Mouse (Mus musculus): ENCODE data around the gene Eva1a.

The Eva1a gene

DNA sequence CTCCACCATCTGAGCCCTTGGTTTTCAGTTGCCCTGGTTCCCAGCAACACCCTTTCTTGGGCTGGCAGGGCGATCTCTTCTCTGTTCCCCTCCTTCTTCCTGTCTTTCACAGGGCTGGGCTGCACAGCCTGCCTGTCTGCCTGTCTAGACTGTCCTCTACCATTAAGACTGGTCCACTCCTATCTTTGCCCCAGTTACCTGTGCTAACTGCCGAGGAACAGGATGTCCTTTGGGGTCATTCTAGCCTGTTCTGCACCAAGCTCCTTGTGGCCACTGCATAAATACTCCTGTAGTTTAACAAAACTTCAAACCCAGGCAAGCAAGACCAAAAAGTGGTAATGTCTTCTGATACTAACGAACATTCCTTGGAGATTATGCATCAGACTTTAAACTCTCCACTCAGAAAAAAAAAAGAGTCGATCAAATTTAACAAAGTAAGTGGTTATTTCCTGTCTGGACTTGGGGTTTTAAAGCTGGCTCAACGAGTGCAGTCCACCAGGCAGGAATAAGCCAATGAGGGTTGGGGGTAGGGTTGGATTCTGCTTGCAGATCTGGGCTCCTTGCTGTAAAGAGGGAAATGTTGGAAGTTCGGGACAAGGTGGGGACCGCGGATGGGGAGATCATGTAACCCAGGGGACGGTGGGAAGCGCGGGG is at the start of gene Eva1a:
Gene Eva1a (plus strand): TSS at position 210 of the 654 bp plus-strand sequence.
- DNase-seq = no peak

DNA sequence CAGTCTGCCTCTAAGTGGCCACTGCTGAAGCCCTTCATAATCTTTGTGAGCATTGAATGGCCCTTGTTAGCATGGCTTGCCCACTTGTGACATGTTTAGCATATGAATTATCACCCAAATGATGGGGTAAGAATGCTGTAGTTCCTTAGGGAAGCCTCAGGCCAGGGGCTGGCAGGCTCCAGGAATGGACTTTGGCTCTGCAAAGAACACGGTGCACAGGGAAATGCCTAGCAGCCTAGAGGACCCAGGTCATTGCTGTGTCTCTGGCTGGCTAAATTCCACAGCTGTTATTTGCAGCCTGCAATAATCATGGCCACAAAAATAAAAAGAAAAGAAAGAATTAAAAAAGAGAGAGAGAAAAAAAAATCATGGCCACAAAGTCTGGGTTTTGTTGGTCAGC is 28.5 kb upstream of the Eva1a start:
- no peak for DNase-seq

DNA sequence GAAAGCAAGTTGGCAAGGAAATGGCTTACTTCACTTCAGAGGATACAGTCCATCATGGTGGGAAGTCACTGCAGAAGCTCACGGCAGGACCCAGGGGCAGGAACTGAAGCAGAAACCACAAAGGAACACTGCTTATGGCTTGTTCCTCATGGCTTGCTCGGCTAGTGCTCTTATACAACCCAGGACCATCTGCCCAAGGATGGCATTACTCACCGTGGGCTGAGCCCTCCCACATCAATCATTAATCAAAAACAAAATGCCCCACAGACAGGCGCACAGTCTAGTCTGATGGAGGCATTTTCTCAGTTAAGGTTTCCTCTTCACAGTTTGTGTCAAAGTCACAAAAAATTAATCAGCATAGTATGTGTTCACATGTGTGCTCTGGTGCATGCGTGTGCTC is 19.8 kb upstream of the Eva1a start:
- no peak for DNase-seq

DNA sequence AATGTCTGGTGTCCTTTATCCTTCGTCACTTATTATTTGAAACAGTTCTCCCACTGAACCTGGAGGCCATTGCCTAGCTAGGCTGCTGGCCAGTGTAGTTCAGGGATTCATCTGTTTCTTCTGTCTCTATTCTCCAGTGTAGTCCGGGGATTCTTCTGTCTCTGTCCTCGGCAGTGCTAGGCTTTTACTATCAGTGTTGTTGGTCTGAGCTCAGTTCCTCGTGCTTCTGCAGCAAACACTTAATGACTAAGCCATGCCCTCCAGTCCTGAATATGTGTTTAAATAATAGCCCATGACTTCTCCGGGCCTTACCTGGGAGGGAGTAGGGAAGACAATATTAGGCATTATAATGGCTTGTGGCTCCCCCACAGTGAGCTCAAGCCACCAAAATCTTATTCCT is 19.3 kb upstream of the Eva1a start:
- DNase-seq = no peak

DNA sequence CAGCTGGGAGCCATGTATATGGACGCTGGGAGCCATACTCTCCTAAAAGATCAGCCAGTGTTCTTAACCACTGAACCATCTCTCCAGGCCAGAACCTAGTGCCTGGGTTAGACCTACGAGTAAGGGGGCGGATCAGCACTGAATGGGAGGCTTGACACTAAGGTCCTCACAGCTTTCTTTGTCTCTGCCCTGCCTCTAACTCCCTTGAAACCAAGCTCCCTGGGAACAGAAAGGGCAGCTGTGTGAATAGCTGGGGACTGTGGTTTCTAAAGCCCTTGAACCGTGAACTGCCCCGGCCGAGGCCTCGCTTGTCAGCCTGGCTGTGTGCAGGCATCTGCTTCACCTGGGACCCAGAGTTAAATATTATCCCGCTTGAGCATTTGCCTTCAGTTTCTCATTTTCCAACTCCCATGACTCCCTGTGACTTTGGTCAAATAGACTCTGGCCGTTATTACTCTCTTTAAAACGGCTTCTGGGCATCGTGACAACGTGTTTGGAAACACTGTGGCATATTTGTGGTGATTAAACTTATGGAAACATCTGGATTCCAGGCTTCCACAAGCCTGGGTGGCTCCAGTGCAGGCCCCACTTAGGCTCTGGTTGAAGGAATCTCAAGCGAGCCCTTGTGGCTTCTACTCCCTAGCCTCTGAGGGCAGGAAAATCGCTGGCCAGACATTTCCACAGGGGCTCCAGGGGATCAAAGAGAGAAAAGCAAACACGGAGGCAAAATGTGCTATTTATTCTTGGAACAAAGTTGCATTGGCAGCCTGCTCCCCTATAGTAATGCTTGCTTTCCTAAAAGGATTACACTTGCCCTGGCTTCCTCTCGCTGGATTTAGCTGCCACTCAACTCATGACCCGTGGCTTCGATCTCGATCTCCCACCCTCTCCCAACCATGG is 11.0 kb upstream of the Eva1a start:
- no peak for DNase-seq

DNA sequence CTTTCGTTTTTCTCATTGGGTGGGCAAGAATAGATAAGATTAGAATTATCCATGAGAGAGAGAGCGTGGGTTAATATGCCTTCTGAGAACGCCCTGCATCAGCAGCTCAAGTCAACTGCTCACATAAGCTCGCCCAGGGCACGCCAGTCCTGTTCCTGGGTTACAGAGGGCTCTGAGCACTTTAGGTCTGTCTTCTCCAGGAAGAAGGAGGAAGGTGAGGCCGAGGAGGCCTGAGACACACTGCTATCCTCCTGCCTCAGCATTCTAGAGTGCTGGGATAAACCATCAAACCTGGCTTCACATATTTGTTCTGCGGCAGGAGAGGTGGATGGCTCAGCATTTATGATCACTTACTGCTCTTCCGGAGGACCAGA is 10.3 kb upstream of the Eva1a start:
- DNase-seq = no peak

DNA sequence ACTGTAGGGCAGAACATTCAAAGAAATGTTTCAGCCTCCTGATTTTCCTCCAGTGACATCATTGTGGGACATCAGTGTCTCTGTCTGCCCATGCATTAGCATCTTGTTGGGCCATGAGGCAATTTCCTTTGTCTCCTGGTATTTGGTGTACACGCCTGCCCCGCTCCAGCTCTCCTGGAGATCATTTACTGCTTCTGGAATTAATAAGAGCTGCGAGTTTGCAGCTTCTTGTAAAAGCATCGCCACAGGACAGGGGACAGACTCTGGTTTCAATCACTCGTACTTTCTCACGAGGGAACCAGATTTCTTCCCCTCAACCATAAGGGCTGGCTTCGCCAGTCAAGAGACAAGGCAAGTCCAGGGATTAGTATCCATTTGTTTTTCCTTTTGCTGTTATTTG is 3.6 kb upstream of the Eva1a start:
- DNase-seq = no peak

DNA sequence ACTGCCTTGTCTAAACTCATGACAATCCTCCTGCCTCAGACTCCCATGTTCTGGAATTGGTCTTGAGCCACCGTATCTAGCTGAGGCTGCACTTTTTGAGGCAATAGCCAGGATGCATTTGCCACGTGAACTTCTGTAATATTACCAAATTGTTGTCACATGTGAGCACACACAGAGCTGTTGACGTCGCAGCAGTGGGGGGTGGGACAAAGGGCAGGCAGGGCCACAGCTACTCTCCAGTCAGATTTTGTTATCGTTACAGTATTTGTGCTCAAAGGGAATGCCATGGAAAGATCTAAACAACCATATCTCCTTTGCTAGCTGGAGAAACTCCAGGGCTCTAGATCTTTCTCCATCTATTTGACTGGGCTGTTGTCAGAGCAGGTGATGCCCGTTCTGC is 1.6 kb upstream of the Eva1a start:
- DNase-seq = no peak

DNA sequence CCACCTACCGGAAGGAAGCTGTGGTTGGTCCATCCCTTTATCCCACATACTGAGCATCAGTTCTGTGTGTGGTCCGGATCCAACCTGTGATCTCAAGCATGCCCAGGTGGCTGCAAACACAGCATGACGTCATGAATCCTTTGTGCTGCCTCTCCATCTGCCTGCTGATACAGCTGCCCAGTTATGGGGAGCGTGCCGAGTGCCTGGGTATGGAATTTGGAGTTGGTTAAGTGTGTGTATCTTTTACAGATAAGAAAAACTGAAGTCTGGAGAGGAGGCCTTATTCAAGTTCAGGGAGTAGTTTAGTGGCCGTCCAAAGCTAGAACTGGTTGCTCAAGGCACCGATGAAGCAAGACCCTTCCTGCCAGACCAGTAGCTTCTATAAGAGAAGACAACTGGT is 875 bp upstream of the Eva1a start:
- no peak for DNase-seq

DNA sequence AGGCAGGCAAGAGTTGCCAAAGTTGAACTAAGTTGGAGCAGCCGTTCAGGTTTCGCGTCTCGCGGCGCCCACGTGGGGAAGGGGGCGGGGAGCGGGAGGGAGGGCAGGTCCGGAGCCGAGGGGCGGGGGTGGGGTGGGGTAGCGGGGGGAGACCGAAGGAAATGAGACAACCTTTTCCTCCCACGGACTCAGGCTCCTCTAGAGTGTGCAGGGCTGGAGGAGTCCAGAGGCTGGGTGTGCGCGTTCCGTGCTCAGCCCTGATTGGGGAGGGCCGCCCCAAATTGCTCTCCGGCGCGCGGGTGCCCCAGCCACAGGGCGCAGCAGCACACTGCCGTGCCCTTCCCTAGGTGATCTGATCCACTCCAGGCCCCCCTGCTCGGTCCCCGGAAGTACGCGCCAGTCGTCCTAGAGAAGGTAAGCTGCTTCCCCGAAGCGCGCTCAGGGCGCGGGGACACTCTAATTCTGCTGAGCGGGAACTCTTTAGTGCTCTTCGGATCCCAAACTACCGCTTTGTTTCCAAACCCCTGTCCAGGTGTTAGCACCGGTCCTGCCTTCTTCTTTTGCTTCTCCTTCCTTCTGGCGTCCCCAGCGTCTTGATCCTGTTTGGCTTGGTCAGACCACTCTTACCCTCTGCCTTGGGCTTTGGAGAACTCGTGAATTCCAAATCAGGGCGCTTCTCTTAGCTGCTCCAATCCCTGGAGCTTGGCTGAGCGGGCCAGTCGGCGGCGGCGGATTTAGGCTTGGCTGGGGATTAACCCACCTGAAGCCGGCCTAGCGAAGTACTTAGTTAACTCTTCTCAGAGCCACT is 849 bp downstream of the Eva1a start:
- DNase-seq = peak; percentile 5

DNA sequence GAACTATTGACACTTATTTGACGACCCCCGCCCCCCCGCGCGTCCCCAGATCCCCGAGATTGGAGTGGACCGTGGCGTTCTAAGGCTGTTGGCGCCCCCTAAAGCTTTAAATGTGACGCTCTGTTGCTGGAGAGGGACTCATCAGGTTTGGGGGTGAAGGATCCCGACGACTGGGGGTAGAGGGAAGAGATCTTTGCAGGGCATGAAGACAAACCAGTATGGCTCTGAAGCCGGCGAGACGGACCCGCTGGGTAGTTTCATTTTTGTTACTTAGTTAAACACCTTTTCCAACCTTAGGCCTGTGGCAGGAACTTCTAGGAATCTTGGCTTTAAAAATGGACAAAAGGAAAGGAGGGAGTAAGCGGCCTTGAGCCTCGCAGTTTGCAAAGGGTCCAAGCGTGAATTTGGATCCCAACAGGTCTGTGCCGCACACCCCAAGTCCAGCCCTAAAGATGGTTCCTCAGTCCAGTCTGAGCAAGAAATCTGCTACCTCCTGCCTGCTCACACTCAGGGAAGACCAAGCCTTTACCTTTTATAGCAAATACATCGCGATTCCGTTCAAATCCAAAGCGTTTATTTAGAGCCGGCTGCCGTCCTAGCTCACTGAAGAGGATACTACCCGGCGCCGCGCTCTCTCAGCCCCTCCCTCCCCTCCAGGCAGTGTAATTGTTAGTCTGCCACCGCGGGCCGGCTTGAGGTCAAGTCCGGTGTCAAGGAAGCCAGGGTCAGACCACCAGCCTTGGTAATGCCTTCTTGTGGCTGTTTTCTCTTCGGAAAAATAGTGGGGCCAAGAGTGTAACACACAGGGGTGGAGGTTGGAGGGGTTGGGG is 1.7 kb downstream of the Eva1a start:
- DNase-seq = no peak

DNA sequence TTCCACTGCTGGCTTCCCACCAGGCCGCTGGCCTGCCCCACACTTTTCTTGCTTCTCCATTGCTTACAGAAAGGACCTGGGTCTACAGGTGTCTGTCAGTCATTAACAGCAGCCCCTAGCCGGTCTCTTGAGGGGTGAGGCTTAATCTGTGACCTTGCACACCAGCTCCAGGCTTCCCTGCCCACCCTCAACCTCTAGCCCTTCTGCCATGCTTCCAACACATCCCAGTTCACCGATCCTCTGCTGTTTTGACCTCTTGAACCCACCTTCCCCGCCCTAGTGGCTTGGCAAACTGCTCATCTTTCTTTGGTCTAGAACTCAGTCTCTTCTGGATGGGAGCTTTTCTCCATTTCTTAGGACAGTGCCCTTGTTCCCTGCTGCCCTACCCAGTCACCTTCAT is 2.8 kb downstream of the Eva1a start:
- DNase-seq = no peak

DNA sequence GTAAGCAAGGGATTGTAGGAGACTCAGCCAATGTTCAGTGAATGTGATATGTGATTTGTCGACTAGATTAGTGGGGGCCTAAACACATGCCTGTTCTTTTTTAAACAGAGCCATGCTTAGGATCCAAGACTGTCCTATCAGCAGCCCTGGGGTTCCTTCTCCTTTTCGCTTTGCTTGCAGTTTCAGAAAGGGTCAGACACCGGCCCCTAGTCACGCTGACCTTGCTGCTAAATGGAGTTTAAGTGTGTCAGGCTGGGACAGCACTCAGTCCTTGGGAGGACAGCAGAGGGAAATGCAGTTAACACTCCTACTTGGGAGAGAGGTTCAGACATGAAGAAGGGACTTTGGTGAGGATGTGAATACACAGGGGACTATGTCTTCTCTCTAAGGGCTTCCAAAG is 3.7 kb downstream of the Eva1a start:
- DNase-seq = no peak

DNA sequence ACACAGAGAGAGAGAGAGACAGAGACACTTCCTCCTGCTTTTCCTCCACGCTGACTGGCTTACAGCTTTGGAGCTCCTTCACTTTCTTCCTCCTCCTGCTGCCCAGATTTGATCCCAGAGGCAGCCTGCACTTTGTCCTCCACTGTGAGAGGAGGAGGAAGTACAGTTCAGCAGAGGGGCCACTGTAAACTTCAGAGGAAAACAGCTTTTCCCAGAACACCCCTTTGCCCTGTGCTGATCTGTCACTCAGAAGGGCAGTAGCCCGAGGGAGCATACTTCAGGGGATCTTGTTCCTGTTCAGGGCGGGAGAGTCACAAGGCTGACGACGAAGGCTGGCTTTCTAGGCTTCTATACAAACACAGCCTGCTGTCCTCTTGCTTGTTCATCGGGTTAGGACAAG is 7.1 kb downstream of the Eva1a start:
- no peak for DNase-seq

DNA sequence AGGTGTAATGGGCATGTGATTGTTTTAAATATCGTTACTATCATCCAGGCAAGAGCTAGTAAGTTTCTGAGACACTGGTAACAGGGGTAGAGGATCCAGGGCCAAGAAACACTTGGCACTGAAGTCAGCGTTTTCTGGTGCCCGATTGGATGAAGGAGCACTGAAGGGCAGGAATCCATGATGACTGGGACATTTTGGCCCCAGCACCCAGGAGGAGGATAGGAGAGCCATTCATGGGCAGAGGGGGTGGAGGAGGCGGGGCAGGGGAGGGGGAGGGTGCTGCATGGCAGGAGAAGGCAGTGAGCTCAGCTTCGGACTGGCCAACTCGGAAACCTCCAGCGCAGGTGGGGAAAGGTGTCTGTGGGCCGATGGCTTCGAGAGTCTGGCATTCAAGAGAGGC is 9.4 kb downstream of the Eva1a start:
- DNase-seq = no peak

DNA sequence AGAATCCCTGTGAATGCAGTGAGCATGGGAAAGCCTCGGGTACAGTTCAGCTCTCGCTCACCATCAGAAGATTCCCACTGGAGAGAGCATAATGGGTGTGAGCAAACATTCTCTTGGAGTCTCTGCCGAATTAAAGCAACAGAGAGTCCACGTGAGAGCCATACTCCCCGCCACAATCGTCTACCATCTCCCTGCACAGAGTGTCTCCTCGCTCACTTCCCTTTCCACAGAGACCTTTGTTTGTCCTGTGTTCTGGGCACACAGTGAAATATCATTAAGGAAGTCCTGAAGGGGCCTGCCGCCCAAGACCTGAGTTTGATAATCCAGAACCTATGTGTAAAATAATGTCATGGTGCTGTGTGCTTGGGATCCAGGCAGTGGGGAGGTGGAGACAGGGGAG is 10.7 kb downstream of the Eva1a start:
- DNase-seq = no peak

DNA sequence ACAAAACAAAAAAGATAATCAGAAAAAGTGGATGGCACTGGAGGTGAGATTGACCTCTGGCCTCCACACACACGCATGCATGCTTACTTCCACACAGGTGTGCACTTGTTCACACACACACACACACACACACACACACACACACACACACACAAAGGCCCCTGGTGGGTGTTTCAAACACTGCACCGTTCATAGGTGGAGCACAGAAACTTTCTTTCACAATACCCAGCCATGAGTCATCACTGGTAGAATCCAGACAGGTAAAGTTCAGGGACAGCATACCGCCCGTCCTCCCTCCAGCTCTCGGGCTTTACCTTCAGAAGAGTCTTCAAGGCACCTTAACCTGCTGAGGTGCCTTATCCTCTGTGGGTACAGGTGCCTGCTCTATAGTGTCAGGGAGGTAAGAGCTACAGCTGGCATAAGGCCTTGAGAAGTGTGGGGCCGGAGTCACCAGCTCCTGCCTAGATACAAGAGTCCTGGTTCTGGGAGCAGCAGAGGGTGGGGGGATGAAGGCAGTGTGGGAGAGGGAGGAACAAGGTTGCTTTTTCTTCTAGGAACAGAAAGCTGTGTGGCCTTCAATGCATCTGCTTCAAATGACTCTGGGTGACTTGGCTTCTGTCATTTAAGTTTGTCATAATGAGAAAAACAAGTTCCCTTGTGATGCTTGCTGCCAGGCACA is 11.3 kb downstream of the Eva1a start:
- no peak for DNase-seq

DNA sequence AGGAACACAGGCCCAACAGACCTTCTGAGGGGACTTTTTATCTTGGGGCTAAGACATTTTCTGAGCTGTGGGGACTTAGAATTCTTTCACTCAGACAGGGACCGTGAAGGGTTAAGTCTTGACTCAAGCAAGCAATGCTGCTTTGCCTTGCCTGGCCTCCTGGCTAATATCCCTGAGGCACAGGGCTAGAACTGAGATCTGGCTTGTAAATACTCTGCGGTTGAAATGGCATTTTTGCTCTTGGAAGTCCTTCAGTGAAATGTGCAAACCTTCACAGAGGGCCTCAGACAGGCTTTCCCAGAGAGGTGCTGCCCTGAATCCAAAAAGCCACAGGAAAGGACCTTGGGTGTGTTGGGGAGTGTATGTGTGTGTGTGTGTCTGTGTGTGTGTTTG is 11.9 kb downstream of the Eva1a start:
- DNase-seq = no peak

DNA sequence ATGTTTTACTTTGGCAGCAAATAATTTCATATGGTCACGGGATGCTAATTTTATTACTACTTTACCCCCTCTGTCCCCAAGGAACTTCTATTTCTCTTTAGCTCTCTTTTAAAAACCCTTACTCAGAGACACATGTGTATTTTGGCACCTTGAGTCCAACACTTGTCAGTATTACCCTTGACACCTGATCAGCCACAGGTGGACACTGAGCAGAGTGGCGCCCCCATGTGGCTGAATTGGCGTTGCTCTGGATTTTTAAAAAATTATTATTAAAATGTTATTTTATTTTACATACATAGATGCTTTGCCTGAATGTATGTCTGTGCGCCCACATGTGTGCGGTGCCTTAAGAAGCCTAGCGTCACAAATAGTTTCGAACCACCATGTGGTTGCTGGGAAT is 14.0 kb downstream of the Eva1a start:
- no peak for DNase-seq

DNA sequence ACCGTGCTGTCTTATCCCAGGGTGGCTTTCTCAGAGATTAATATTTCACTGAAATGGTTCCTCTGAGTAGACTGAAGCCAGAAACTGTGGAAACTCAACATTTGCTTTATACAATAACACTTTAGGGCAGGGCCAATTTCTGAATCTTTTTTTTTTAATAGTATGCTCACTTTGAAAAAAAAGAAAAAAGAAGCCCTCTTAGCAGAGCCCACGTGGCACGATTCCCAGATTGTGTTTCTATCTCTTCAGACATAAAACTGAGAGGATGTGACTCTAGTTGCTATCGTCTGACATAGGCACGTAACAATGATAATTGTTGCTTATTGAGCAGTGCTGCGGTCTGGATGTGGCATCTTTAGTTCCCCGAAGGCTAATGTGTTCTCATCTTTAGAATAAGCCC is 19.1 kb downstream of the Eva1a start:
- no peak for DNase-seq

DNA sequence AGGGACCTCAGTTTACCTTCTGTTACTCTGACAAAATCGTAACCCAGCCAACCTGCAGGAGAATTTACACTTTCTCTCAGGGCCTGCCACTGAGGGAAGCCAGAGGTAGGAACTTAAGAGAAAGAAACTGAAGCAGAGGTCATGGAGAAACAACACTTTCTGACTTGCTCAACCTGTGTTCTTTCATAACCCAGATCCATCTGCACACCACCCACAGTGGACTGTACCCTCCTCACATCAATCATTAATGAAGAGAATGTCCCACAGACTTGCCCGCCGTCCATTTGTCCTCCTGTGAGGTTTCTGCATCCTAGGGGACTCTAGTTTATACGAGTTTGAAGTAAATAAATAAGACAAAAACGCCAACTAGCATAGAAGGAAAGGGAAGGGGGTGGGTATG is 24.4 kb downstream of the Eva1a start:
- no peak for DNase-seq

DNA sequence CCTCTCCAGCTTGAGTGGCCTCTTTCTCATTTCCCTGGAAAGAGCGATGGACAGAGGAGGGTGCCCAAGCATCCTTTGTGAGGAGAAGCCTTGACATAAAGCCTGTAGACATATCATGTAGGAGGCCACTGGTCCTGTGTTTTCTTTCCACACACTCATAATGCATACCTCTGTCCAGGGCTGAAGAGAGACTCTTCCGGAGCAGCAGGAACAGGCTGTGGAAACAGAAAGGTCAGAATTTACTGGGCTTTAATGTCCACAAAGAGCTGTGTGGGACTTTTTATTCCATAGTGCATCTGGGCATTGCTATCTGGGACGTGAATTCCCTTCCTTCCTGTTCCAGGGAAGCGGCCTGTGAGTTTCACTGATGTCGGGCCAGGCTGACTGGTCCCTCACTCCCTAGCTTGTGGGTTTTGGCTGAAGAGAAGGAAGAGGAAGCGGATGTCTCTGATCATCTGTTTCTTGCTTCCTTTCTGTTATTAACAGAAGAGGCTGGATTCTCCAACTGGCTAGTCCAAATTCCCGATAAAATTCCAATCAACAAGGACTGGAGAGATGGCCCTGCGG is 25.8 kb downstream of the Eva1a start:
- no peak for DNase-seq

All from thymus, postnatal 14 days (tissue).